Mouse (Mus musculus) G1E (cell line): ENCODE measurements around the gene Gapvd1.

Experiments
- CTCF ChIP-seq: IDR thresholded peaks from 2 replicates; pipeline ENCODE4 v1.5.1; 2012; ENCODE audit warnings: low read depth, low read length, inconsistent platforms, mixed read lengths
- GATA1 ChIP-seq: IDR thresholded peaks from 2 replicates; pipeline ENCODE4 v1.6.1; 2012; ENCODE audit warnings: borderline replicate concordance, low read length, inconsistent platforms, mixed read lengths
- POLR2AphosphoS5 ChIP-seq: IDR thresholded peaks from 2 replicates; pipeline ENCODE4 v1.6.1; 2012; ENCODE audit warnings: low read depth, low read length, inconsistent platforms; ENCODE audit not compliant: insufficient replicate concordance
- TAL1 ChIP-seq: conservative IDR thresholded peaks from 2 replicates; pipeline ENCODE4 v1.6.1; 2012; ENCODE audit warnings: low read depth, low read length, inconsistent platforms, mixed read lengths

DNA sequence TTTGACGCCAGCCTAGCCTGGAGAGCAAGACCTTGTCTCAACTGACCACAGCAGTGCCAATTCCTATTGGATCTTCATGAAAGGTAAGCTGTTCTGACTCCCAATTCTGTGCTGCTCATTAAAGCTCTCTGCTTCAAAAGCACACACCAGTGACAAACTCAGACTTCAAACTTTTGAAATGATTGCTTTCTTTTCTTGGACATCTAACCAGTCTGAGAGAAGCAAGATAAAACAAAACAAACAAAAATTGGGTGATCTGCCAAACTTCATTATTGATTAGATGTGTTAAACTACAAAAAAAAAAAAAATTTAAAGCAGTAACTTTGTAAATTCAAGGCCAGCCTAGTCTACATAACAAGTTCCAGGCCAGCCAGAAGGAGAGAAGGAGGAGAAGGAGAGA, 2.3 kb upstream of the Gapvd1 start:
- TF ChIP-seq CTCF (no peak), TAL1 (no peak), GATA1 (no peak), POLR2AphosphoS5 (no peak)
